Mouse (Mus musculus): ENCODE results near the gene Alk. TPM values are rescaled to one million over a fixed set of nuclear protein-coding genes. Genes with fewer than 3 reads are reported as not detected.

Alk gene
- total RNA-seq, 4 experiments from 2014 or later, result 0.05 to 0.09 TPM; not detected in 2

- no peak for DNase-seq
These were observed 351.0 kb downstream of the Alk start for GRCm38 (mm10) chr17:72253411-72253810.

GRCm38 (mm10) chr17:72251554-72251953 is 352.9 kb downstream of the Alk start:
- DNase-seq, result no peak

DNA sequence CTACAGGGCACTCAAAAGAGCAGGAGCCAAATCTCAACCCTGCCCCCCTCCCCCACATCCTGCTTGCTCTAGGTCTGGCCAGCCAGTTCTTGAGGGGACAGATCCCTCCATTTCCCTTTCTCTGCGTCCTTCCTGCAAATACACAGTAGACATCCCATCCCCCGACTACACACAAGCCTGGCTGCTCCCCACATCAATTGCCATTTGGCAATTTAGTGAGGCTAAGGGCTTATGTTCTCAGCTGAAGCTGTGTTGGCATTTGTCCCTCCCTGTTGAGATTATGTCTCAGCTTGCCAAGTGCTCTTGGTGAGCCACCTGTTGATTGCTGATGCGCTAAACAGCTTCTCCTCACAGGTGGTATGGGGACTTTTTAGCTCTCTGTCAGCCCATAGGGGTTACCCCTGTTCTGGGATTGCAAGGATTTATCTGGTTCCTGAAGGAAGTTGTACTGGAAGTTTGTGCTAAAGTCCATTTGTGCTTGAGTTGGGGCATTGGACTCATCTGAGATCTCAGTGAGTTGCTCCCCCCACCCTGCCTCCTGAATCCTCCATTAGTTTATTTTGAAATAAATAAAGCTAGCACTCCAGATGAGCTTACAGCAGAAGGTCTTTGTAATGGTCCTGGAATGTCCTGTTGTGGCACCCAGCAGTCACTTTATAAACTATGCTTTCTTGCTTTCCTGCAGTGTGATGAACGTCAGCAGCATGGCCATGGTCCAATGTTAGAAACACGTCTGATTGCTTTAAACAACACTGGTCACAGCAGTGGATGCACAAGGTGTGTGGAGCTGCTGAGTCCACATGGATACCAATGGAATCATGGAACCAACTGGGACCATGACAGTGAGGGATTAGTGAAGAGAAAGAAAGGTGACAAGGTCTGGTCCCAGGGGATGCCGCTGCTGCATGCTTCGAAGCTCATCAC is 353.7 kb downstream of the Alk start:
- no peak for DNase-seq

GRCm38 (mm10) chr17:72242036-72242435 is 362.4 kb downstream of the Alk start:
- DNase-seq, result no peak

GRCm38 (mm10) chr17:72237315-72237714 is 367.1 kb downstream of the Alk start:
- DNase-seq, result no peak

DNA sequence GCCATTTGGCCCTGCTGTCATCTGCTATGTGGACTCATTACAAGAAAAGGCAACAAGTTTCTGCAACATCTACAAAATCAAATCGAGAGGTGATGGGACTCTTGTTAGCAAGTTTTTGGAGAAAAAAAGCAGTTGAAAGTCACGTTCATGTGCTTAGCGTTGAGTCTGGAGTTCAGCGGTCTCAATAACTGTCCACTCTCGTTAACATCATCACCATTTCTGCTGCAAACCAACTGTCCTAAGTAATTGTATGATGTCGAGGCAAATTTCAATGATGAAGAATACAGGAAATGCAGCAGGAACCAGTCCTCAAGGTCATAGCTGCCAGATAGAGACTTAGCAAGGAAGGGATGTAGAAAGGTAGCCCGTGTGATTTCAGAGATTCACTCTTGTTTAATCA is 373.5 kb downstream of the Alk start:
- no peak for DNase-seq

DNA sequence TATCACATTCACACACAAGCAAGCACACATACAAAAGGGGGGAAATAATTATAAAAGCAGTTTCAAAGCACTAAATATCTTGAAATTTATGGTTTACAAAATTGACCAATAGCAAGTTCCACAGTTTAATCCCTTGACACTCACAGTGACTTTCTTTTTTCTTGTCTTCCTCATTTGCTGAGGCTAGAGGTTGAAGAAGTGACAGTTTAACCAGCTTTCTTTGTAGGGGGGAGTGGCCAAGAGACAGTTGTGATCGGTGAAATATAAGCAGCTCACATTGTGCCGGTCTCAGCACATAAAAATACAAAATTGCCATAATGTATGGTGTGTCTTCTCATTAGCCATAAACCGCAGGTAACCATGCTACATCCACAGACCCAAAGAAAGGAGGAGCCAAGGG is 385.6 kb downstream of the Alk start:
- no peak for DNase-seq

GRCm38 (mm10) chr17:72197576-72197975 is 406.9 kb downstream of the Alk start:
- no peak for DNase-seq

DNA sequence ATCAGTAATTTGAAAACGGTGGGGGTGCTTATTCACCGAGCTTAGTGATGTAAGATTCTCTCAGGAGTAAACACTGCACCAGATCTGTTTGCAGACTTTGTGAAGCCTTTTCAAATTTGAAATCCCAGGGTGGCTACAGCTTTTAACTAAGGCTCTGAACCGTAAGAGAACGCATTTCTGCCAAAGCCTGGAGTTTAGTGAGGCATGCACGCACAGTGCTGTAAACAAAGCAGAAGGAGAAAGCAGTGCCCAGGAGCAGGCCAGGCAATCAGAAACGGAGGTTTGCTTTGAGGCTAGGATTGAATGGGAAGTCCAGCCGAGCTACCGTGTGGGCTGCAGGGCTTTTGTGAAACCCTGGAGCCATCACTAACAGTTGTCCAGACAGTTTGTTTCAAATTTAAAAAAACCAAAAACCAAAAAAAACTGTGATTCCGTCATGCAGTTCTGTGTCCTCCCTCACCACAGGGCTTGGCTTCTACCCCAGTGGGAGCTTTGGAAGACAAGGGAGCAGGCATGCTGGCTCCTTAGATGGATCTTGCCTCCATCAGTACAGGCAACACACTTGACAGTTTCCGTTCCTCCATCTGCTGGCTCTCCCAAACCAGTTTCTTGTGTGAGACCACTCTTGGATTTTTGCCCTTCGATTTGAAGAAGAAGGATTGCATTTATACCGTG is 409.3 kb downstream of the Alk start:
- no peak for DNase-seq

DNA sequence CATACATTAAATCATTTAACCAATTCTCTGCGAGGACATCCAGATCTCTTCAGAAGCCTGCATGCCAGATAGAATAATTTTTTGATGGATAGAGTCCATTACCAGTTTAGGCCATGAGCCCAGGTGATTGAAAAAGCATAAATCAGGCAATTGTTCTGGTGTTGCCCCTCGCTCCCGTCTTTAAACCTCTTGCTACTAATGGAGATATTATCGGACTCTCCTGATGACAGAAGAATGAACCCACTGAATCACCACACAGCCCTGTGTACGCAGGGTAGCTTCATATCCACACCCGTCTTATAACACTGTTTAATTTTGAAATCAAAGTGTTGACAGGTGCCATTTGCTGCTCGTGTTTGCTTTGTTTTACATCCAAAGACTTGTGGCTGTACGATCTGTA is 413.9 kb downstream of the Alk start:
- no peak for DNase-seq

GRCm38 (mm10) chr17:72187026-72187425 is 417.4 kb downstream of the Alk start:
- DNase-seq, result no peak

- DNase-seq, result no peak
These were observed 422.0 kb downstream of the Alk start for GRCm38 (mm10) chr17:72182414-72182813.

DNA sequence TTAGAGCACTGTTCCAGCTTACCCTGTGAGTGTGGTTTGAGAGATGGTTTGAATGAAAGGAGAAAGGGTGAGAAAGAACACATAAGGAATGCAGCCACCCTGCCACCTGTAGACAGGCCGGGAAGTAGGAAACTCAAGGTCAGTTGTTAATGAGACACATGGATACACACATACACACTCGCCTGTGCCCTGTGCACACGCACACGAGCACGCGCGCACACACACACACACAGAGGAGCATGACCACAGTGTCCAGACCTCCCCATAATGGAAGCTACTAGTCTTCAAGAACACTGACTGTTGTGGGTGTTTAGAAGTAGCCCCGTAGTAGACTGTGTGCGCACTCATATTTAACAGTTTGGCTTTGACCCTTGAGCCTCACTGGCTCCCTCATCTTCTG is 424.2 kb downstream of the Alk start:
- DNase-seq, result no peak

DNA sequence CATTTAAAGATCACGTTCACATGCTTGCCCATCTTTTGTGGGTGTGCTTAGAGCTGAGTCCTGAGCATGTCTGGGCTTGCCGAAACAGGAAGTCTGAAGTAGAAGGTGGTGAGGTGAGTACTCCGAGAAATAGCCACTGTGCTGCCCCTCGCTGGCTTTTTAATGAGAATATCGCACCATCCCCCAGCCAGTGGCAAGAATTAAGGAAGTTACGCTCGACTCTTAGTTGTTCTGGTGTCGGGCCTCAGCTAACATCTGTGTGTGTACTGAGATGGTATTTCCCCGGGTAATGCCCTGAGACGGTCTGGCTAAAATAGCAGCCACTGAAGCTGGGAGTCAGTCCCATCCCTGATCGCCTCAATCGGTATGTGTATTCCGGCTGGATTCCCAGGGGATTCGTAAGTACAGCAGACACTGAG is 424.7 kb downstream of the Alk start:
- no peak for DNase-seq

- no peak for DNase-seq
These were observed 430.6 kb downstream of the Alk start for GRCm38 (mm10) chr17:72173778-72174177.

DNA sequence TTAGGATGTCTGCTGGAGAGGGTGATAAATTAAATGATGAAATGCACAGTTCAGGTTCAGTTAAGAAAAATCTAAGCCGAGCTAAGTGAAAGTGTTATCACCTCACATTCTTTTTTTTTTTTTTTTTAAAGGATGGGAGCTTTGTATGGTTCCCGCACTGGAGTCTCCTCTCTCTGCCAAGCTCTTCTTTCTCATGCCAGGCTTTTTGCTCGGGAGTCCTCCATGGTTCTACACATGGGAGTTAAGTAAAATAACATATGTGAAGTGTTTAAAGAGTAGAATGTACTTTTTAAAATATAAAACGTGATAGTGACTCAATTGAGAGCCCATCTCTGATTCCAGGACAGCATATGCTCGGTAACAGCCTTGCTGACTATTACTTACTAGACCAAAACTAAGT is 436.3 kb downstream of the Alk start:
- no peak for DNase-seq

DNA sequence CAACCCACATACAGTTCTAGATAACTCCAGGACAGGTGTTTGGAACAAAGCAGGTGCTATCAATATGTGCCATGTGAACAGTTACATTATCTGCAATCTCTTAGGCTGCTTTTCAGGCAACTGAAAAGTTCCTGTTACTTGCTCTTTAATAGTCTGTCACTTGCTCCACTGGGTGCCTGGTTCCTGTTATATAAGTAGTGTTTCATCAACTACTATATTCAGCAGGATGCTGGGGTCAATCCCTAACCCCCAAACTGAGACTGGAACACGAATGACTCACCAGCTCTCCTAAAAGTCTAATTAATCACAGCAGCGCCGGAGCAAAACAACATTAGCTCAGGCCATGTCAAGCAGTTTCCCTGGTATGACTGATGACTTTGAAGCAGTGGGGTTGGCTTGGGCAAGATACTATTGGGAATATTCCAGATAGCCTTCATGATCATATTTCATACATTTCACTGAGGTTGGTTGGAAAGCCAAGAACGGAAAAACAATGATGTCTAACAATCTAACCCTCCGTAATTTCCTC is 445.5 kb downstream of the Alk start:
- DNase-seq, result peak; percentile 8

DNA sequence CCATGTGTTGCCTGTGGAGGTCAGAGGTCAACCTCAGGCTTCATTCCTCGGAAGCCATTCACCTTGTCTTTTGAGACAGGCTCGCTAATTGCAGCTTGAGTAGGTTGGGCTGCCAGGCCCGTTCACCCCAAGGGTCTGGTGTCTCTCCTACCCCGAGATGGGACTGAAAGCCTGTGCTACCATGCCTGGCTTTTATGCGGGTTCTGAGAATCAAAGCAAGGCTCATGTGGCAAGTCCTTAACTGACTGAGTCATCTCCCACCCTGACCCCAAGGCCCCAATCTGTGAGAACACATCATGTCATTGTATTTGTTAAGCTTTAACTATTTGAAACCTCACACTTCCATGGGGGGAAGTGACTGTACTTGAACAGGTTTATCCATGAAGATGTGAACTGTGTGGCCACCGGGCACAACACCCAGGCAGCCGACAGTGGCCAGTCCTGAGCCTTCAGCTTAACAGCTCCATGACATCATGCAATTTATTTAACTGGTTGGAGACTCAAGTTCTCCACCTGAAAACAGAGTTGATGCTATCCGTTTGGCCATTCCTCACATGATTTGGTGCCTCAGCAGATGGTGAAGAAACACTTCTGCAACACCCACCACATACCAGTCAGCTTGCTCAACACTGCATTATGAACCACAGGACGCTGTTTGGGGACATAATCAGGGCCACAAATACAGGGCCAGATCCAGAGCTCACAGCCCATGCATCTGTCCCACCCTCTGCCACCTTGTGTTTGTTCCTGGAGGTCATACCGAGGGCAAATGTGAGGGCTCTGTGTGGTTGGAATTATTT is 446.4 kb downstream of the Alk start:
- peak; percentile 19 for DNase-seq

- DNase-seq, result no peak
These were observed 451.4 kb downstream of the Alk start for GRCm38 (mm10) chr17:72153038-72153437.

DNA sequence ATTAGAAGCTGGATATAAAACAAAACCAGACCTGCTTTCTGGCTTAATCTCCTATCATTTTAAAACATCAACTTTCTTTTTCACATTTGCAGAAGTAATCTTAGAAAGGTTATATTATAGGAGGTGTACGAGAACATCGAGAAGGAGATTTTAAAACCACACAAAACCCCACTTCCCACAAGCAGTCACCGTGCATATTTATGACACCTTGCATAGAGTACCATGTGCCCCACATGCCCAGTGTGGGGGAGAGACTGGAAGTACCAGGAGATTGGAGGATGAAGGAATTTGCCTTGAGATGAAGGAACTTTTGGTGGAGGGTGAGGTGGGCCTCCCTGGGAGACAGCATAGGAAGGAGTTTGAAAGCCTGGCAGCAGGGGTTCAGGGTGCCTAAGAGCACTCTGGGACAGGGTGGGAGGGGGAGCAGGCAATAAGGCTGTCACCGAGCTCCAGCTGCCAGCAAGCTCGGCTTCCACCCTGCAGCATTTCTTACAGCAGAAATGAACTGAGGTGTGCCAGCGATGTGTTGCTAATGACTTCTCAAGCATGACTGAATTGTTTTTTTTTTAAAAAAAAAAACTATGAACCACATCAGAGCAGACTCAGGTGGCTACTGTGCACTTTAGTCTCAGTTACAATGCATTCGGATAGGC is 459.4 kb downstream of the Alk start:
- DNase-seq, result no peak

GRCm38 (mm10) chr17:72144461-72144860 is 460.0 kb downstream of the Alk start:
- DNase-seq, result no peak

All from adrenal gland, adult 8-10 months (tissue).